Mouse (Mus musculus) hindbrain, embryonic 12.5 days (tissue): Measurements from ENCODE around the gene Luc7l2. TPM values are rescaled to one million over a fixed set of nuclear protein-coding genes. Genes with fewer than 3 reads are reported as not detected.

Experiments
- ATAC-seq: fragments of 200-750 bp; cut with Nextera tagmentation; 2 replicates; pipeline ENCODE4 v1.8.0; 2017; ENCODE audit warnings: moderate TSS enrichment; ENCODE audit not compliant: low FRiP score
- H3K27ac ChIP-seq: fragments of 300-500 bp; sonication (generic); 2 replicates; pipeline ENCODE4 v1.5.1; 2016; ENCODE audit warnings: mild to moderate bottlenecking
- H3K27me3 ChIP-seq: fragments of 300-500 bp; sonication (generic); 2 replicates; pipeline ENCODE4 v1.6.1; 2016; ENCODE audit warnings: mild to moderate bottlenecking
- H3K36me3 ChIP-seq: fragments of 300-500 bp; sonication (generic); 2 replicates; pipeline ENCODE4 v1.6.1; 2016; ENCODE audit warnings: mild to moderate bottlenecking
- H3K4me1 ChIP-seq: fragments of 300-500 bp; sonication (generic); 2 replicates; pipeline ENCODE4 v1.6.1; 2016
- H3K4me2 ChIP-seq: fragments of 300-500 bp; sonication (generic); replicated peaks from 2 replicates; pipeline ENCODE4 v1.6.1; 2016; ENCODE audit warnings: mild to moderate bottlenecking
- H3K4me3 ChIP-seq: fragments of 300-500 bp; sonication (generic); 2 replicates; pipeline ENCODE4 v1.5.1; 2016; ENCODE audit warnings: mild to moderate bottlenecking
- H3K9ac ChIP-seq: fragments of 300-500 bp; sonication (generic); 2 replicates; pipeline ENCODE4 v1.6.1; 2016; ENCODE audit warnings: mild to moderate bottlenecking, moderate library complexity
- H3K9me3 ChIP-seq: fragments of 300-500 bp; sonication (generic); replicated peaks from 2 replicates; pipeline ENCODE4 v1.6.1; 2016; ENCODE audit warnings: mild to moderate bottlenecking
- WGBS: fragments of 180-500 bp; shearing (Covaris S2); methylation state at CpG from one replicate; pipeline ENCODE4 v1.1.7; 2016; 5-methylcytosine and 5-hydroxymethylcytosine counted together
- microRNA-seq: library from miRNA; unstranded; fragments of <30 nt; microRNA quantifications from one replicate; pipeline ENCODE4, GENCODE M21; 2017
- polyA plus RNA-seq: library from polyadenylated mRNA; unstranded; fragments of >200 nt; fragmentation: Nextera tagmentation; extraction: Ambion mirVana; gene quantifications from 2 replicates; pipeline ENCODE4 v1.2.1, GENCODE M21; 2016

Luc7l2 gene
- polyA plus RNA-seq, 1 experiment from 2014 or later, result 48.6 TPM

GRCm38 (mm10) chr6:38636852-38637618 is 85.9 kb downstream of the Luc7l2 start, which contains the start of gene Klrg2:
Gene Klrg2 (minus strand): TSS chr6:38637242.
- Histone ChIP-seq H3K36me3 (no peaks in the 10 kb centered on the region), H3K4me2 (peak within 1 kb of the TSS; percentile 99), H3K27ac (no peak within 1 kb of the TSS), H3K27me3 (peaks cover 75% of the 10 kb centered on the region), H3K4me3 (peak within 1 kb of the TSS; percentile 57), H3K9ac (peak within 1 kb of the TSS; percentile 65), H3K9me3 (no peaks in the 10 kb centered on the region), H3K4me1 (peaks cover 22% of the 10 kb centered on the region)
- WGBS, result 2% methylated on average over 49 of the region's 60 CpGs
- peak; percentile 79 for ATAC-seq

- Histone ChIP-seq H3K9me3 (no peaks in the 10 kb centered on the region), H3K4me2 (no peak overlapping the region), H3K4me3 (no peak overlapping the region), H3K36me3 (no peaks in the 10 kb centered on the region), H3K9ac (no peak overlapping the region), H3K27me3 (peaks cover 54% of the 10 kb centered on the region), H3K4me1 (peaks cover 22% of the 10 kb centered on the region), H3K27ac (no peak overlapping the region)
- WGBS, result 82% methylated on average over 11 of the region's 11 CpGs
- ATAC-seq, result no peak
These were observed 89.3 kb downstream of the Luc7l2 start for GRCm38 (mm10) chr6:38640401-38640800.

GRCm38 (mm10) chr6:38641228-38641627 is 90.1 kb downstream of the Luc7l2 start:
- Histone ChIP-seq H3K27me3 (peaks cover 47% of the 10 kb centered on the region), H3K36me3 (no peaks in the 10 kb centered on the region), H3K4me1 (peaks cover 15% of the 10 kb centered on the region), H3K27ac (no peak overlapping the region), H3K9ac (no peak overlapping the region), H3K4me2 (no peak overlapping the region), H3K4me3 (no peak overlapping the region), H3K9me3 (no peaks in the 10 kb centered on the region)
- WGBS, result 78% methylated on average over 5 of the region's 5 CpGs
- ATAC-seq, result no peak

- Histone ChIP-seq H3K4me3 (no peak overlapping the region), H3K36me3 (no peaks in the 10 kb centered on the region), H3K9ac (no peak overlapping the region), H3K27ac (no peak overlapping the region), H3K27me3 (peaks cover 45% of the 10 kb centered on the region), H3K4me1 (peaks cover 11% of the 10 kb centered on the region), H3K9me3 (no peaks in the 10 kb centered on the region), H3K4me2 (no peak overlapping the region)
- ATAC-seq, result no peak
- WGBS, result 48% methylated on average over 5 of the region's 5 CpGs
These were observed 90.5 kb downstream of the Luc7l2 start for GRCm38 (mm10) chr6:38641645-38642044.

- no peak overlapping the region for H3K4me2 ChIP-seq
- H3K36me3 ChIP-seq, result no peaks in the 10 kb centered on the region
- WGBS, result 76% methylated on average over 5 of the region's 5 CpGs
- 0 out of 2 replicates have a peak, but pooled peaks cover 2% of the 10 kb centered on the region for H3K4me1 ChIP-seq
- no peak overlapping the region for H3K9ac ChIP-seq
- ATAC-seq, result no peak
- H3K27me3 ChIP-seq, result peaks cover 36% of the 10 kb centered on the region
- no peaks in the 10 kb centered on the region for H3K9me3 ChIP-seq
- no peak overlapping the region for H3K4me3 ChIP-seq
- H3K27ac ChIP-seq, result no peak overlapping the region
These were observed 91.5 kb downstream of the Luc7l2 start for GRCm38 (mm10) chr6:38642593-38642992.

- Histone ChIP-seq H3K9me3 (no peaks in the 10 kb centered on the region), H3K27ac (no peak overlapping the region), H3K4me2 (no peak overlapping the region), H3K9ac (no peak overlapping the region), H3K27me3 (peaks cover 31% of the 10 kb centered on the region), H3K36me3 (no peaks in the 10 kb centered on the region), H3K4me3 (no peak overlapping the region), H3K4me1 (0 out of 2 replicates have a peak, but pooled peaks cover 2% of the 10 kb centered on the region)
- 72% methylated on average over 3 of the region's 3 CpGs for WGBS
- no peak for ATAC-seq
These were observed 91.9 kb downstream of the Luc7l2 start for GRCm38 (mm10) chr6:38643039-38643438.

GRCm38 (mm10) chr6:38649545-38649944 is 98.4 kb downstream of the Luc7l2 start:
- no peaks in the 10 kb centered on the region for H3K36me3 ChIP-seq
- no peak overlapping the region for H3K9ac ChIP-seq
- ATAC-seq, result no peak
- H3K27ac ChIP-seq, result no peak overlapping the region
- 0 out of 2 replicates have a peak, but pooled peaks cover 3% of the 10 kb centered on the region for H3K27me3 ChIP-seq
- H3K4me1 ChIP-seq, result no peaks in the 10 kb centered on the region
- 73% methylated on average over 3 of the region's 3 CpGs for WGBS
- H3K4me2 ChIP-seq, result no peak overlapping the region
- H3K4me3 ChIP-seq, result no peak overlapping the region
- H3K9me3 ChIP-seq, result no peaks in the 10 kb centered on the region

GRCm38 (mm10) chr6:38650263-38650937 is 99.3 kb downstream of the Luc7l2 start:
- H3K36me3 ChIP-seq, result no peaks in the 10 kb centered on the region
- H3K27me3 ChIP-seq, result 0 out of 2 replicates have a peak, but pooled peaks cover 3% of the 10 kb centered on the region
- H3K4me3 ChIP-seq, result no peak overlapping the region
- 43% methylated on average over 14 of the region's 14 CpGs for WGBS
- no peak overlapping the region for H3K4me2 ChIP-seq
- no peak overlapping the region for H3K27ac ChIP-seq
- H3K9ac ChIP-seq, result no peak overlapping the region
- ATAC-seq, result no peak; the same call in 1 of the 2 replicates
- no peaks in the 10 kb centered on the region for H3K9me3 ChIP-seq
- H3K4me1 ChIP-seq, result no peaks in the 10 kb centered on the region

Small RNA genes lying within 50 kb of the gene (microRNA-seq; reads per million reads assigned to microRNA genes)
- not detected for gene Mir7670

Other genes with a start within 250 kb of the Luc7l2 start
- gene Zc3hav1, start 196.7 kb upstream of the Luc7l2 start, polyA plus RNA-seq, result 1.9 and 2.3 TPM in 2 replicates
- gene Ttc26, start 169.9 kb upstream of the Luc7l2 start, polyA plus RNA-seq, result 12.2 and 12.7 TPM in 2 replicates
- gene Ubn2, start 117.4 kb upstream of the Luc7l2 start, polyA plus RNA-seq, result 28.0 and 29.8 TPM in 2 replicates
- 100 and 122 TPM in 2 replicates for gene Fmc1, start 17.8 kb upstream of the Luc7l2 start, polyA plus RNA-seq
- gene Klrg2, start 85.9 kb downstream of the Luc7l2 start, polyA plus RNA-seq, result 0.18 and 0.28 TPM in 2 replicates
- 4.1 and 4.8 TPM in 2 replicates for gene Clec2l, start 111.7 kb downstream of the Luc7l2 start, polyA plus RNA-seq